9 mouse cellular contexts compared by ENCODE assay signal in the genomic region with DNA sequence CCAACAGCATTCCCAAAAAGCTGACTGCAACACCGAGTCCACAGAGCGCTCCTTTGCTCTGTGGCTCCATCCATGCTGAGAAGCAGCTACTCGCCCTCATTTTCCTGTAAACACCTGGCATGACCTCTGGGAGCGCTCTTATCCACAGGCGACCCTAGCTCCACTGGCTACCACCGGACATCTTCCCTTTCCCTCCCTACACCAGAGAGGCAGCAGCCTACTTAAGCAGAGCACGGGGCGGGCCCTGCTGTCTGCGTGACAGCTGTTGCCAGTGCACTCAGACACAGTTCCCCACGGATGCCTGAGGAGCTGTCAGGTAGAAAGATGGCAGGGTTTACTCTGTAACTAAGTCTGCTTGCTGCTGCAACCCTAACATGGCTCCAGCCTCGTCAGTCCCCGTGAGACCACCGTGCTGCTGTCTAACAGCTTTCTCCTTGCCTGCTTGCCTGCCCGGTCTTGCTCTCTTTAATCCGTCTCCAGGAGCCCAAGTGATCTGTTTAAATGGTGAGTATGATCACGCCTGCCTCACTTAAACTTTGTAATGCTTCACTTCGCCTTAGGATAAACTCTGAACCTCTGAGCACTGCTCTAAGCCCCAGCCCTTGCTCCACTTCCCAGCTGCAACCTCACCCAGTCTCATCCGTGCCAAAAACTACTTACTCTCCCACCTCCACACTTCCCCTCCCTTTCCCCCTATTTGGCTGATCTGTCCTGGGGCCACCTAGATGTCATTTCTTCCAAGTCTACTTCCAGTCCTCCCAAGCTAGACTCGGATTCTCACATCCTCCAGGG. TPM values are rescaled to one million over a fixed set of nuclear protein-coding genes. Genes with fewer than 3 reads are reported as not detected.
DNase-seq lines count a peak whose midpoint lies in the region; ATAC-seq and TF ChIP-seq lines count a peak whose summit lies in the region.
"Had no signal": no experiment of that assay in that cellular context is flagged by ENCODE, and none has a peak within 500 bp of the region (broad histone marks: within the 10 kb centered on the region; RNA-seq: fewer than 3 reads in every experiment).

No protein-coding gene starts in this region.

- H3K4me2 ChIP-seq in kidney, embryonic 14.5 days (replicated peaks; ENCODE audit: low read depth, low read length), result 0 out of 2 replicates have a peak overlapping the region, but pooled peaks have one; percentile 15
- H3K4me2 ChIP-seq in midbrain, postnatal 0 days (ENCODE audit: low read depth, low read length, poor library complexity, severe bottlenecking), result no peak overlapping the region

- H3K27ac ChIP-seq in kidney, embryonic 14.5 days (ENCODE audit: low read depth, low read length), result no peak overlapping the region
- H3K27ac ChIP-seq in midbrain, postnatal 0 days (ENCODE audit: low read depth, low read length), result no peak overlapping the region

- 0 out of 2 replicates have a peak, but pooled peaks have one; percentile 36 for ATAC-seq in cerebellum, adult (ENCODE audit: insufficient number of reproducible peaks, low FRiP score, low TSS enrichment)
- peak; percentile 69; the same call in 1 of the 2 replicates for ATAC-seq in kidney, embryonic 14.5 days (ENCODE audit: low FRiP score, low TSS enrichment)
- ATAC-seq in midbrain, postnatal 0 days (ENCODE audit: low FRiP score), result 0 out of 2 replicates have a peak, but pooled peaks have one; percentile 35

- H3K27me3 ChIP-seq in kidney, embryonic 14.5 days (ENCODE audit: control insufficient read depth, insufficient read depth, low read length), result no peaks in the 10 kb centered on the region
- H3K27me3 ChIP-seq in midbrain, postnatal 0 days (ENCODE audit: insufficient read depth, low read length), result no peaks in the 10 kb centered on the region

- H3K9me3 ChIP-seq in kidney, embryonic 14.5 days (ENCODE audit: control insufficient read depth, low read length), result no peaks in the 10 kb centered on the region
- H3K9me3 ChIP-seq in midbrain, postnatal 0 days (ENCODE audit: low read length), result no peaks in the 10 kb centered on the region

- DNase-seq in cerebellum, adult 8-10 months, result no peak
- peak; percentile 23 for DNase-seq in ovary, postnatal 36 days (ENCODE audit: low spot score)
- no peak for DNase-seq in ovary, postnatal 10 days (ENCODE audit: low spot score)
- peak; percentile 61 for DNase-seq in midbrain, postnatal 0 days (ENCODE audit: low spot score)
- no peak for DNase-seq in right cerebral cortex, adult 2 months (ENCODE audit: low spot score in 2 of 2)
- no peak for DNase-seq in left cerebral cortex, adult 18-20 months (ENCODE audit: low spot score in 2 of 2)

- 0 out of 2 replicates have a peak, but pooled peaks cover 3% of the 10 kb centered on the region for H3K4me1 ChIP-seq in kidney, embryonic 14.5 days (ENCODE audit: control insufficient read depth, insufficient read depth, low read length)
- no peaks in the 10 kb centered on the region for H3K4me1 ChIP-seq in midbrain, postnatal 0 days (ENCODE audit: insufficient read depth, low read length)

- H3K4me3 ChIP-seq in kidney, embryonic 14.5 days (ENCODE audit: low read length), result no peak overlapping the region
- H3K4me3 ChIP-seq in midbrain, postnatal 0 days (ENCODE audit: low read depth, low read length), result no peak overlapping the region
- H3K4me3 ChIP-seq: myocyte had no signal

- no peak overlapping the region; the same call in 1 of the 2 replicates for H3K9ac ChIP-seq in kidney, embryonic 14.5 days (ENCODE audit: low read depth, low read length)
- no peak overlapping the region for H3K9ac ChIP-seq in midbrain, postnatal 0 days (replicated peaks; ENCODE audit: low read length, poor library complexity, severe bottlenecking)

- peak; percentile 66 for TF ChIP-seq CTCF in midbrain, postnatal 0 days (IDR thresholded peaks at IDR 0.05)

- peaks cover 20% of the 10 kb centered on the region for H3K36me3 ChIP-seq in kidney, embryonic 14.5 days (ENCODE audit: control insufficient read depth, insufficient read depth, low read length)
- peaks cover 21% of the 10 kb centered on the region for H3K36me3 ChIP-seq in midbrain, postnatal 0 days (ENCODE audit: insufficient read depth, low read length)

- 40% methylated on average over 19 of the region's 19 CpGs for WGBS in kidney, embryonic 14.5 days
- 34% methylated on average over 19 of the region's 19 CpGs for WGBS in midbrain, postnatal 0 days

RNA-seq across cellular contexts. Expression of a gene that starts 12.3 kb away (rescaled TPM):
- 13.6 TPM in 2 replicates for polyA plus RNA-seq in kidney, embryonic 14.5 days (2014; fragmentation: Nextera tagmentation; extraction: Ambion mirVana)
- 43.8 and 48.3 TPM in 2 replicates for total RNA-seq in midbrain, postnatal 0 days (2014; rRNA removed)
- 15.2 and 15.5 TPM in 2 replicates for polyA plus RNA-seq in midbrain, postnatal 0 days (2015; fragmentation: Nextera tagmentation; extraction: Ambion mirVana)
- 10 to 100 TPM; 46.6 to 52.1 TPM for total RNA-seq in left cerebral cortex, adult 18-20 months (2021)

RNA-seq across cellular contexts. Expression of a gene that starts 27.1 kb away (rescaled TPM):
- polyA plus RNA-seq in kidney, embryonic 14.5 days (2014; fragmentation: Nextera tagmentation; extraction: Ambion mirVana), result 15.7 and 16.1 TPM in 2 replicates
- total RNA-seq in midbrain, postnatal 0 days (2014; rRNA removed), result 6.9 and 10.0 TPM in 2 replicates
- polyA plus RNA-seq in midbrain, postnatal 0 days (2015; fragmentation: Nextera tagmentation; extraction: Ambion mirVana), result 7.1 and 8.2 TPM in 2 replicates
- total RNA-seq in left cerebral cortex, adult 18-20 months (2021), result 10 to 100 TPM; 17.9 to 18.2 TPM

RNA-seq across cellular contexts. Expression of a gene that starts 50.2 kb away (rescaled TPM):
- polyA plus RNA-seq in kidney, embryonic 14.5 days (2014; fragmentation: Nextera tagmentation; extraction: Ambion mirVana), result 0.14 TPM in 1 of 2 replicates, not detected in the other
- total RNA-seq in midbrain, postnatal 0 days (2014; rRNA removed), result 0.05 TPM in 1 of 2 replicates, not detected in the other
- polyA plus RNA-seq in midbrain, postnatal 0 days (2015; fragmentation: Nextera tagmentation; extraction: Ambion mirVana), result 0.12 TPM in 1 of 2 replicates, not detected in the other
- not detected for total RNA-seq in left cerebral cortex, adult 18-20 months (2021)
- polyA plus RNA-seq: myocyte had no signal

Comparison
In these comparisons a context has a peak if more than half of its experiments do, and no peak if none do; other contexts are left out.
1. DNase-seq: peak in ovary, postnatal 36 days (single experiment) and midbrain, postnatal 0 days (single experiment); none in cerebellum, adult 8-10 months (single experiment), ovary, postnatal 10 days (single experiment), right cerebral cortex, adult 2 months (0 of 2) and left cerebral cortex, adult 18-20 months (0 of 2).
2. Peak in every context shown above with its lines, with median percentiles within 50 percentile points of each other: ATAC-seq.